Mouse (Mus musculus) activated CD4-positive, CD25-positive, alpha-beta regulatory T cell, adult 9 weeks (primary cell): ENCODE results near the gene Rras2. TPM values are rescaled to one million over a fixed set of nuclear protein-coding genes. Genes with fewer than 3 reads are reported as not detected.

ENCODE experiments used
- polyA plus RNA-seq: library from polyadenylated mRNA; unstranded; fragments of 100-300 nt; shearing (Covaris generic); gene quantifications from one replicate; pipeline ENCODE4 v1.2.1, GENCODE M21; 2017

Gene Rras2
- 8.6 TPM for polyA plus RNA-seq

GRCm38 (mm10) chr7:114117444-114117905, at the start of gene Rras2:
Gene Rras2, minus strand, starts transcription at chr7:114117781.

Other genes with a start within 250 kb of the Rras2 start
- gene Copb1, start 136.9 kb upstream of the Rras2 start, polyA plus RNA-seq = 130 TPM
- 304 TPM for gene Psma1, start 158.3 kb upstream of the Rras2 start, polyA plus RNA-seq